Mouse (Mus musculus) heart, postnatal 0 days (tissue): ENCODE results near the gene Prkca.

Source experiments
- CTCF ChIP-seq: IDR thresholded peaks from 2 replicates; pipeline ENCODE4 v1.5.1; 2016; ENCODE audit warnings: antibody characterized with exemption, control low read depth, low read depth
- EP300 ChIP-seq: IDR thresholded peaks from 2 replicates; pipeline ENCODE4 v1.6.1; 2016; ENCODE audit warnings: antibody characterized with exemption, low read depth

GRCm38 (mm10) chr11:108235081-108235703, 108.5 kb downstream of the Prkca start:
- TF ChIP-seq CTCF (no peak), EP300 (no peak)
